Mouse (Mus musculus) embryonic fibroblast, embryonic 13.5 days (primary cell): ENCODE measurements around the gene Camk2d.

Experiments
- CTCF ChIP-seq: IDR thresholded peaks from 2 replicates; pipeline ENCODE4 v1.5.1; 2011; ENCODE audit warnings: mild to moderate bottlenecking, control low read depth, low read length, moderate library complexity, borderline replicate concordance; ENCODE audit not compliant: insufficient read depth
- POLR2A ChIP-seq: IDR thresholded peaks from 2 replicates; pipeline ENCODE4 v1.6.1; 2011; ENCODE audit warnings: low read depth, mild to moderate bottlenecking, control low read depth, low read length, moderate library complexity

- no peak for TF ChIP-seq CTCF
- no peak for TF ChIP-seq POLR2A
Measured at GRCm38 (mm10) chr3:126667019-126667418, 70.9 kb downstream of the Camk2d start.
